Mouse (Mus musculus): ENCODE data around the gene Tfcp2. TPM values are rescaled to one million over a fixed set of nuclear protein-coding genes. Genes with fewer than 3 reads are reported as not detected.

Gene Tfcp2
- polyA plus RNA-seq, 1 experiment from 2014 or later: 29.8 TPM

GRCm38 (mm10) chr15:100468295-100469188, 83.3 kb downstream of the Tfcp2 start, which contains the start of gene Letmd1:
Letmd1 (plus strand) TSS chr15:100469023.
- peaks cover 2% of the 10 kb centered on the region; the same call in 1 of the 2 replicates for H3K4me1 ChIP-seq (replicated peaks; ENCODE audit: control insufficient read depth, insufficient read depth, low read length)
- WGBS: 2% methylated on average over 78 of the region's 84 CpGs
- ATAC-seq (ENCODE audit: low FRiP score) (peak; percentile 94), DNase-seq (ENCODE audit: low spot score) (peak; percentile 90)
- H3K9me3 ChIP-seq (ENCODE audit: control insufficient read depth, low read length): no peaks in the 10 kb centered on the region
- peak within 1 kb of the TSS; percentile 88 for H3K9ac ChIP-seq (ENCODE audit: low read depth, low read length)
- 0 out of 2 replicates have a peak, but pooled peaks cover 2% of the 10 kb centered on the region for H3K36me3 ChIP-seq (ENCODE audit: control insufficient read depth, insufficient read depth, low read length)
- peak within 1 kb of the TSS; percentile 63 for H3K4me3 ChIP-seq (ENCODE audit: low read depth, low read length)
- H3K4me2 ChIP-seq (replicated peaks; ENCODE audit: low read depth, low read length): peak within 1 kb of the TSS; percentile 83
- peak within 1 kb of the TSS; percentile 75 for H3K27ac ChIP-seq (ENCODE audit: low read depth, low read length)
- H3K27me3 ChIP-seq (ENCODE audit: control insufficient read depth, insufficient read depth, low read length): no peaks in the 10 kb centered on the region

- Histone ChIP-seq H3K4me2 (replicated peaks; ENCODE audit: low read depth, low read length) (peak overlapping the region; percentile 83; the same call in 1 of the 2 replicates), H3K4me3 (ENCODE audit: low read depth, low read length) (peak overlapping the region; percentile 63), H3K4me1 (replicated peaks; ENCODE audit: control insufficient read depth, insufficient read depth, low read length) (peaks cover 2% of the 10 kb centered on the region; the same call in 1 of the 2 replicates), H3K36me3 (ENCODE audit: control insufficient read depth, insufficient read depth, low read length) (0 out of 2 replicates have a peak, but pooled peaks cover 2% of the 10 kb centered on the region), H3K27ac (ENCODE audit: low read depth, low read length) (no peak overlapping the region), H3K27me3 (ENCODE audit: control insufficient read depth, insufficient read depth, low read length) (no peaks in the 10 kb centered on the region), H3K9me3 (ENCODE audit: control insufficient read depth, low read length) (no peaks in the 10 kb centered on the region), H3K9ac (ENCODE audit: low read depth, low read length) (no peak overlapping the region)
- DNase-seq (ENCODE audit: low spot score): no peak
- WGBS: 42% methylated on average over 8 of the region's 8 CpGs
- no peak for ATAC-seq (ENCODE audit: low FRiP score)
Observed at GRCm38 (mm10) chr15:100467738-100468137, 84.1 kb downstream of the Tfcp2 start.

GRCm38 (mm10) chr15:100465432-100465831, 86.4 kb downstream of the Tfcp2 start:
- Histone ChIP-seq H3K4me1 (replicated peaks; ENCODE audit: control insufficient read depth, insufficient read depth, low read length) (peaks cover 3% of the 10 kb centered on the region; the same call in 1 of the 2 replicates), H3K36me3 (ENCODE audit: control insufficient read depth, insufficient read depth, low read length) (no peaks in the 10 kb centered on the region), H3K4me3 (ENCODE audit: low read depth, low read length) (no peak overlapping the region), H3K27ac (ENCODE audit: low read depth, low read length) (no peak overlapping the region), H3K27me3 (ENCODE audit: control insufficient read depth, insufficient read depth, low read length) (no peaks in the 10 kb centered on the region), H3K4me2 (replicated peaks; ENCODE audit: low read depth, low read length) (no peak overlapping the region), H3K9me3 (ENCODE audit: control insufficient read depth, low read length) (no peaks in the 10 kb centered on the region), H3K9ac (ENCODE audit: low read depth, low read length) (no peak overlapping the region)
- DNase-seq (ENCODE audit: low spot score) (no peak), ATAC-seq (ENCODE audit: low FRiP score) (no peak)
- 77% methylated on average over 2 of the region's 2 CpGs for WGBS

- 32% methylated on average over 6 of the region's 6 CpGs for WGBS
- H3K4me1 ChIP-seq (replicated peaks; ENCODE audit: control insufficient read depth, insufficient read depth, low read length): 0 out of 2 replicates have a peak, but pooled peaks cover 2% of the 10 kb centered on the region
- DNase-seq (ENCODE audit: low spot score): peak; percentile 71
- H3K27me3 ChIP-seq (ENCODE audit: control insufficient read depth, insufficient read depth, low read length): no peaks in the 10 kb centered on the region
- no peak overlapping the region for H3K27ac ChIP-seq (ENCODE audit: low read depth, low read length)
- H3K36me3 ChIP-seq (ENCODE audit: control insufficient read depth, insufficient read depth, low read length): no peaks in the 10 kb centered on the region
- H3K4me2 ChIP-seq (replicated peaks; ENCODE audit: low read depth, low read length): no peak overlapping the region
- no peaks in the 10 kb centered on the region for H3K9me3 ChIP-seq (ENCODE audit: control insufficient read depth, low read length)
- no peak for ATAC-seq (ENCODE audit: low FRiP score)
- no peak overlapping the region for H3K9ac ChIP-seq (ENCODE audit: low read depth, low read length)
- no peak overlapping the region for H3K4me3 ChIP-seq (ENCODE audit: low read depth, low read length)
Observed at GRCm38 (mm10) chr15:100463712-100464111, 88.1 kb downstream of the Tfcp2 start.

- Histone ChIP-seq H3K4me3 (ENCODE audit: low read depth, low read length) (no peak overlapping the region), H3K27me3 (ENCODE audit: control insufficient read depth, insufficient read depth, low read length) (no peaks in the 10 kb centered on the region), H3K9me3 (ENCODE audit: control insufficient read depth, low read length) (no peaks in the 10 kb centered on the region), H3K4me2 (replicated peaks; ENCODE audit: low read depth, low read length) (no peak overlapping the region), H3K9ac (ENCODE audit: low read depth, low read length) (no peak overlapping the region), H3K36me3 (ENCODE audit: control insufficient read depth, insufficient read depth, low read length) (no peaks in the 10 kb centered on the region), H3K4me1 (replicated peaks; ENCODE audit: control insufficient read depth, insufficient read depth, low read length) (0 out of 2 replicates have a peak, but pooled peaks cover 2% of the 10 kb centered on the region), H3K27ac (ENCODE audit: low read depth, low read length) (no peak overlapping the region)
- 80% methylated on average over 4 of the region's 5 CpGs for WGBS
- DNase-seq (ENCODE audit: low spot score) (no peak), ATAC-seq (ENCODE audit: low FRiP score) (no peak)
Observed at GRCm38 (mm10) chr15:100462086-100462485, 89.7 kb downstream of the Tfcp2 start.

GRCm38 (mm10) chr15:100461646-100462045, 90.2 kb downstream of the Tfcp2 start:
- 0 out of 2 replicates have a peak, but pooled peaks cover 2% of the 10 kb centered on the region for H3K4me1 ChIP-seq (replicated peaks; ENCODE audit: control insufficient read depth, insufficient read depth, low read length)
- H3K27me3 ChIP-seq (ENCODE audit: control insufficient read depth, insufficient read depth, low read length): no peaks in the 10 kb centered on the region
- no peaks in the 10 kb centered on the region for H3K9me3 ChIP-seq (ENCODE audit: control insufficient read depth, low read length)
- H3K27ac ChIP-seq (ENCODE audit: low read depth, low read length): no peak overlapping the region
- DNase-seq (ENCODE audit: low spot score) (no peak), ATAC-seq (ENCODE audit: low FRiP score) (no peak)
- 76% methylated on average over 9 of the region's 9 CpGs for WGBS
- no peak overlapping the region for H3K4me2 ChIP-seq (replicated peaks; ENCODE audit: low read depth, low read length)
- H3K9ac ChIP-seq (ENCODE audit: low read depth, low read length): no peak overlapping the region
- H3K36me3 ChIP-seq (ENCODE audit: control insufficient read depth, insufficient read depth, low read length): no peaks in the 10 kb centered on the region
- no peak overlapping the region for H3K4me3 ChIP-seq (ENCODE audit: low read depth, low read length)

- peak; percentile 33; the same call in 1 of the 2 replicates for ATAC-seq (ENCODE audit: low FRiP score)
- H3K9me3 ChIP-seq (ENCODE audit: control insufficient read depth, low read length): no peaks in the 10 kb centered on the region
- WGBS: 11% methylated on average over 12 of the region's 12 CpGs
- H3K27me3 ChIP-seq (ENCODE audit: control insufficient read depth, insufficient read depth, low read length): no peaks in the 10 kb centered on the region
- no peak overlapping the region for H3K9ac ChIP-seq (ENCODE audit: low read depth, low read length)
- 0 out of 2 replicates have a peak, but pooled peaks cover 2% of the 10 kb centered on the region for H3K4me1 ChIP-seq (replicated peaks; ENCODE audit: control insufficient read depth, insufficient read depth, low read length)
- peak; percentile 54 for DNase-seq (ENCODE audit: low spot score)
- no peak overlapping the region for H3K27ac ChIP-seq (ENCODE audit: low read depth, low read length)
- no peaks in the 10 kb centered on the region for H3K36me3 ChIP-seq (ENCODE audit: control insufficient read depth, insufficient read depth, low read length)
- no peak overlapping the region for H3K4me3 ChIP-seq (ENCODE audit: low read depth, low read length)
- no peak overlapping the region for H3K4me2 ChIP-seq (replicated peaks; ENCODE audit: low read depth, low read length)
Observed at GRCm38 (mm10) chr15:100460942-100461341, 90.9 kb downstream of the Tfcp2 start.

- Histone ChIP-seq H3K27me3 (ENCODE audit: control insufficient read depth, insufficient read depth, low read length) (no peaks in the 10 kb centered on the region), H3K4me2 (replicated peaks; ENCODE audit: low read depth, low read length) (no peak overlapping the region), H3K27ac (ENCODE audit: low read depth, low read length) (no peak overlapping the region), H3K4me3 (ENCODE audit: low read depth, low read length) (no peak overlapping the region), H3K36me3 (ENCODE audit: control insufficient read depth, insufficient read depth, low read length) (no peaks in the 10 kb centered on the region), H3K9ac (ENCODE audit: low read depth, low read length) (no peak overlapping the region), H3K4me1 (replicated peaks; ENCODE audit: control insufficient read depth, insufficient read depth, low read length) (0 out of 2 replicates have a peak, but pooled peaks cover 2% of the 10 kb centered on the region), H3K9me3 (ENCODE audit: control insufficient read depth, low read length) (no peaks in the 10 kb centered on the region)
- ATAC-seq (ENCODE audit: low FRiP score) (no peak), DNase-seq (ENCODE audit: low spot score) (peak; percentile 78)
- 51% methylated on average over 10 of the region's 10 CpGs for WGBS
Observed at GRCm38 (mm10) chr15:100458055-100458454, 93.8 kb downstream of the Tfcp2 start.

Data from hindbrain, embryonic 11.5 days (tissue).